Mouse (Mus musculus) spleen, adult 10 weeks (tissue): ENCODE data around the gene Grpel1. TPM values are rescaled to one million over a fixed set of nuclear protein-coding genes. Genes with fewer than 3 reads are reported as not detected.

Experiments
- polyA plus RNA-seq: library from polyadenylated mRNA; stranded (reverse); fragments of 350-450 nt; fragmentation: Illumina TruSeq; extraction: RNeasy Lipid Tissue Mini Kit (QIAGEN cat#74804); gene quantifications from one replicate; pipeline ENCODE4 v1.2.3, GENCODE M21; 2015; ENCODE audit warnings: low replicate concordance; ENCODE audit not compliant: insufficient read depth

The Grpel1 gene
- polyA plus RNA-seq = 16.8 TPM

DNA sequence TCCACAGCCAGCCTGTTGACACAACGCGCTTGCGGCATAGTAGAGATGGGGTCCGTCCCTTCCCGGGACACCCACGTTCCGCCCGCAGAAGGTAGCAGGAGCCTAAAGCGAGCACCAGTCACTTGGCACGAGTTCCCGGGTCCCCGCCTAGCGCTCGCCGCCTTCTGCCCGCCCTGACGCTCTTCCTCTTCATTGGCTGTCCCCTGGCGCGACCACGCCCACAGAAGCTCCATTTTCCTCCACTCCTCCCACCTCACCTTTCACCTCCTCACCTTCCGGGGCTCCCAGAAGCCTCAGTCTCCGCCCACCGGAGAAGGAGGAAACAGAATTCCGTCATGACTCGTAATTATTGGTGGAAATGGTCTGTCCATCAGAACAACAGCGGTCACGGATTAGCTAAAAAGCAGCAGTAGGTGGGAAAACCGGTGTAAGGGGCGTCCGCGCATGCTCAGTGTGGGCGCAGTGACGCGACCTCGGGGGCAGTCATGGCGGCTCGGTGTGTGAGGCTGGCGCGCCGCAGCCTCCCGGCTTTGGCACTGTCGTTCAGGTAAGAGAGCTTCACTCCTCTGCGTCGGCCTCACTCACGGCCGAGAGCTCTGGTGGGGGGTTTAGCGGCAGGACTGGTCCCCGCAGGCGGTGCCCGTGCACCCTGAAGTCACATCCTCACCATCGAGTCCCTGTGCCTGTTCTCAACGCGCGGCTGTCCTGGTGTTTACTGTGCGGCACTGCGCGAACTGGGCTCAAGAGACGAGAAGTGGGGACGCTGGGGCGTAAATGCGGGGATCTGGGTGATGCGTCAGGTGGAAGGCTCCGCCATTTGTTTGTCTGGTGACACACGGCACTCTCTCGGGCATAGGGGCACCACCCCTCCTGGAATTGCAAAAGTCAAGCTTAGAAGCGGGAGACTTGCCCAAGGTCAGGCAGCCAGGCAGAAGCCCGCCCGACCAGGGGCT is at the start of gene Grpel1:
Grpel1 (plus strand) TSS at position 290 of the 953 bp plus-strand sequence.

DNA sequence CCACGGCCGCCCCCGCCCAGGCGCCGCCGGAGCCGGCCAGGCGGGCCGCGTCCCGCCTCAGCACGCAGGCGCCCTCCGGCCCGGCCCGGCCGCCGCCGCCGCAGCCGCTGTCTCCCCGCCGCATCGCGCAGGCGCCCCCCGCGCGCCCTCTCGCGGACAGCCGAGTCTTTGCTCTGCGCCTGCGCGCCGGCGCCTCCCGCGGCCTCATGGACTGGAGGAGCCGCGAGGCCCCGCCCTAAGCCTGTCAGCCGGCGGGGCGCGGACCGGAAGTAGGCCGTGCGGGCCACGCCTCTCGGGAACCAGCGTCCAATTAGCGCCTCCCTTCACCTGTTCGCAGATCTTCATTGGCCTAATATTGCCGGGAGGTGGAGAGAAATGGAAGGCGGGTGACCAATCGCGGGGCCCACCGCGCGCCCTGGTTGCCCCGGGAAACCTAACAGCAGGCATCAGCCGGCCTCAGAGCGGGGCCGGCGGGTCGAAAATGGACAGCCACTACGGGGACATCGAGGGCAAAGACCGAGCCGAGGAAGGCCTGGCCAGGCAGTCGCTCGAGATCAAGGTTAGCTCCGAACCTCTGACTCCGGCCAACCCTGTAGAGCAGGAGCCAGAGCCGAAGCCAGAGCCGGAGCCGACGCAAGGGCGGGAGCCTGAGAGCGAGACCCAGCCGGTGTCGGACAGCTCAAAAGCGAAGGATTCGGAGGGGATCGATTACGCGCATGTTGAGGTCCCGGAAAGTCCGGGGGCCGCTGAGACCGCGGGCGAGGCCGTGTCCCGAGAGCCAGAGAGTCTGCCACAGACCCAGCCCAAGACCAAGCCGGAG is 19.6 kb downstream of the Grpel1 start, which contains the start of the genes Tada2b and Ccdc96:
Tada2b (minus strand) TSS at position 115 of the 820 bp plus-strand sequence.
Ccdc96 (plus strand) TSS at position 418 of the 820 bp plus-strand sequence.

Other genes with a start within 250 kb of the Grpel1 start
- 2.1 TPM for gene Sorcs2, start 66.9 kb upstream of the Grpel1 start, polyA plus RNA-seq
- gene Tada2b, start 19.3 kb downstream of the Grpel1 start, polyA plus RNA-seq = 21.5 TPM
- 0.12 TPM for gene Ccdc96, start 19.6 kb downstream of the Grpel1 start, polyA plus RNA-seq
- 73.0 TPM for gene Tbc1d14, start 128.3 kb downstream of the Grpel1 start, polyA plus RNA-seq
- gene D5Ertd579e, start 231.0 kb downstream of the Grpel1 start, polyA plus RNA-seq = 36.3 TPM